Mouse (Mus musculus) thymus, postnatal 10 days (tissue): ENCODE measurements around the gene Brd3.
"Not testable (repeated sequence)": the region's sequence is repeated elsewhere in the genome, so short reads cannot be mapped to it uniquely, and the experiment has no call there.

Source experiments
- DNase-seq, 2 experiments: peaks; one replicate each; pipeline ENCODE4 v3.0.0; 2021; ENCODE audit warnings: low spot score in 2 of 2

Brd3 gene

GRCm38 (mm10) chr2:27507562-27507961 lies at the start of gene Brd3:
TSS of gene Brd3 (minus strand) at chr2:27507662.
- no peak for DNase-seq

DNA sequence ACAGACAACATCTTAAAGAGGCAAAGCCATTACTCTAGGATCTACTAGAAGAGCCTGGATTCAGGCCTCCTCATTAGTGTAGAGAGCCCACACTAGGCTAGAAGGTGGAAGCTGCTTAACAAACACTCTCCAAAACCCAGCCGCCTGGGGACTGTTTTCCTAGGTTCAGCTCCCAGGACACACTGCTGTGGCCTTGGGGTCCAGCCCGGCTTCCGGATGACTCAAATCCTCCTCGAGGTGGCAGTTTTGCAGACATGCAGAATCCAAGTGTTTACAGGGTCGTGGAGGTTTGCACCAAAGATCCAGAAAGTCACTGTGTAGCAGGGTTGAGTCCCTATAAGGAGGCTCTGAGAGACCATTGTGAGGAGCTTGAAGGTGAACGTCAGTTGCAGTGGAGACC lies 49.5 kb upstream of the Brd3 start:
- DNase-seq = no peak

DNA sequence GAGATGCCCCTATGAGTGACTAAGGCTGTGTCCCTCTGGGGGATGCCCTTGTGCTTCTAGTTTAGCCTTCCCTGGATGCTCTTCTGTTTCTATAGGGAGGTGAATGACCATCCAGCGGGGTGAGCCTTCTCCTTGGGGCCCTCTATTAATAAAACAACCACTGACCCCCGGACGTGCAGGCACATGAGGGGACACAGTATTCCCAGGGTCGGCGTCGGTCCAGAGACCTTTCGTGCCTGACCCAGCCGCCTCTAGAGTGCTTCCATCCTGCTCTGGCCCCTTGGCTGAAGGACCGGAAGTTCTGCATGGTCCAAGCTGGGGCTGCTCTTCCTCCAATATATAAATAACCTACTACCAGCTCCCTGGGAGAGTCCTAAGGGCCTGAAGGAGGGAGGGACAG lies 46.8 kb upstream of the Brd3 start:
- no peak for DNase-seq

DNA sequence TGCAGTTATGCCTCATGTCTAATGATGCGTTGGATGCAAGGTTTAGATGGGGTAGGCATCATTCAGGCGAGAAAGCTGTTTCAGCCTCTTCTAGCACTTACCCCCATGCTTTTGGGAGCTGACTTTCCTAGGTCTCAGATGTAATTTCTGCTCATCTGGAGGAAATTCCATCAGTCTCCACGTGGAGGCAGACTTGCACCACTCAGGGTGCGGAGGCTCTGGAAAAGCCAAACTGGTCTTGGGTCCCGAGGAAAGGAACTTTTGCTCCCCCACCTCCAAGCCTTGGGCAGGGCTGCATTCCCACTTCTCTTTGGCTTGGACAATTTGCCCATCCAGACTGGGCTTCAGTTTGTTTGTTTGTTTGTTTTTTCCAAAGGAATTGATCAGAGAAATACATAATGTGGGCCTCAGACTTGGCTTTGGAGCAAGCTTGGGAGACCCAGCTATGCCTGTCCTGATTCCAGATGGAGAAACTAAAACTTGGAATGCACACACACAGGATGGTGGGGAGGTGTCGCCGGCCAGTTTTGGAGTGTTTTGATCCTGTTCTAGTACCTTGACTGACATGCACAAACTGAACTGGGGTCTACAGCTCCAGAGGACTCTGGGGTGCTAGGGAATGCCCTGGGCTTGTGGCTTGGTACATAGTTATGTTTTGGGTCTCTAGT lies 45.3 kb upstream of the Brd3 start:
- DNase-seq = peak; percentile 9 to 63

- no peak for DNase-seq
These were observed 41.4 kb upstream of the Brd3 start for GRCm38 (mm10) chr2:27548664-27549369.

DNA sequence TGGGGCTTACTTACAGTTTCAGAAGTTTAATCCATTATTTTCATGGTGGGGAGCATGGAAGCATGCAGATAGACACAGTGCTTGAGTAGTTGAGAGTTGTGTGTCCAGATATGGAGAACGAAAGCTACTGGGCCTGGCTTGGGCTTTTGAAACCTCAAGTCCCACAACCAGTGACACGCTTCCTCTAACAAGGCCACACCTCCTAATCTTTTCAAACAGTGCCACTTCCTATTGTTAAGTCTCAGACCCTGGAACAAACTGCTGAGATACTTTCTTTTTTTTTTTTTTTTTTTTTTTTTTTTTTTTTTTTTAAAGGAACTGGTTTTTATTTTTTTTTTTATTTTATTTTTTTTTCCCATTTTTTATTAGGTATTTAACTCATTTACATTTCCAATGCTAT lies 40.5 kb upstream of the Brd3 start:
- DNase-seq = no peak

DNA sequence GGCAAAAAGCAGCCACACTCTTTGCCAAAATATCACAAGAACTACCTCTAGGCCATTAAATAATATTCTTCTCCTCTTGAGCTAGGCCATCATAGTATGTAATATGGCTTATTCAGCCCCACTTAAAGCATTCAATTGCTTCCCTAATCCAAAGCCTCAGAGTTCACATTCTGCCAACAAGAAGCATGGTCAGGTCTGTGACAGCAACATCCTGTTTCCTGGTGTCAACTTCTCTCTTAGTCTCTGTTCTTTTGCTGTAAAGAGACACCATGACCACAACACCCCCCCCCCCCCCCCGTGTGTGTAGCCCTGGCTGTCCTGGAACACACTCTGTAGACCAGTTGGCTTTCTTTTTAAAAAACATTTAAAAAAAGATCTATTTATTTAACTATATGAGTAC lies 39.9 kb upstream of the Brd3 start:
- DNase-seq = no peak

DNA sequence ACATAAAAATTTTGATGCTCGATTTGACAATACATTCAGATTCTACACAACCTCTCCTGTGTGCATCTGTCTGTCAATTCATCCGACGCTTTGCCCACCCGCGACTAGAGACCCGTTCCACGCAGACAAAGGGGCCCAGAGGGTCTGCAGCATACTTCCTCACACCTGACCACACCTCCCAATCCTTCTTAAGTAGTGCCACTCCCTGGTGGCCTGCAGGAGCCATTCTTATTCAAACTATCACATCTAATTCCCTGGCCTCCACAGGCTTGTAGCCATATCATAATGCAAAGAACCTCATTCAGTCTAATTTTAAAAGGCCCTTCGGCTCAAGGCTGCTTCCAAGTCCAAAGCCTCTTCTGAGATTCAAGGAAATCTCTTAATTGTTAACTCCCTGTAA lies 38.6 kb upstream of the Brd3 start:
- not testable (repeated sequence) for DNase-seq

DNA sequence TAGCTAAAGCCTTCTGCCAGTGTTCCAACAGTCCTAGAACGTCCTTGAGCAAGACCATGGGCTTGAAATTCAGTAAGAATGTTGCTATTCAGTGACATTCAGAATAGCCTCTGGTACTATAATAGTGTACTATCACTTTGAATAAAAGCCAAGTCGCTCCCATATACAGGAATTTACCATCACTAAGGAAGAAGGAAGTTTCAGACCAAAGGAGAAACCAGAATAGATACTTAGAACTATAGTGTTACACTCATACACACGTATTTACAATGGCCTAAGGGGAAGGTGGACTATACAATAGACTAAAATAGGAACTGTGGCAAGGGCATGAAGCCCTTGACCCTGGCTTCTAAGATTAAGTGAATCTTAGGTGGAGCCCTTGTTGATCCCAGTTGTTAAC lies 38.1 kb upstream of the Brd3 start:
- not testable (repeated sequence) for DNase-seq

GRCm38 (mm10) chr2:27544613-27545012 lies 37.2 kb upstream of the Brd3 start:
- no peak for DNase-seq

GRCm38 (mm10) chr2:27541225-27541624 lies 33.8 kb upstream of the Brd3 start:
- DNase-seq = no peak

- peak in 1 of 2 experiments; percentile 4 for DNase-seq
These were observed 33.0 kb upstream of the Brd3 start for GRCm38 (mm10) chr2:27540515-27540836.

DNA sequence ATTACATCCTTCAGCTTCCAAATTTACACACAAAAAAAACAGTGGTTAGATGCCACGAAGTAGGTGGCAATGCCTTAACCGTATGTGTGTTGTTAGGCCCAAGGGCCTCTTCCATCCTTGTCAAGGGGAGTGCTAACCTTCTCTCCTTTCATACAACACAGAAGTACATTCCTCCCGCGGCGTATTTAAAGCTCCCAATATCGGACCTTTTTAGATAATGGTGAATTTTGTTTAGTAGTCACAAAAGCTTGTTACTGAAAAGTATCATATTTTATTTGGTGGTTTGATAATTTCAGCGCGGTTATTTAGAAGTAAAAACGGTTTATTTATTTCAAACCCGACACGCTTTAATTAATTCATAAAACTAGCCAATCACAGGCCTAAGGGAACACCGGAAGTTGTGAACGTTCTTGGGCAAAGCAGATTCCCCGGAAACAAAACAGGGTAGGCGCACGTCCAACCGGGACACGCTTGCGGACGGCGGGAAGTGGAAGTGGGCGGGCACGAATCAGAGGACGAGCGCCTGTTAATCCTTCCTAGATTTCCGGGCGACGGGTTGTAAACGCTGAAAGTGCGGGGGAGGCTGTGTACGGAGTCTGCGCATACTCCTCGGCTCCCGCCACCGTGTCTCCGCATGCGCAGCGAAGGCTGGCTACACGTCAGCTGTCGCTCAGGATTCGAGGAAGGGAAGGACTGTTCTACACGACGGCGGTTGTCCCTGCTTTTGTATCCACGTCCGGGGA lies 32.5 kb upstream of the Brd3 start:
- peak; percentile 85 to 91 for DNase-seq

DNA sequence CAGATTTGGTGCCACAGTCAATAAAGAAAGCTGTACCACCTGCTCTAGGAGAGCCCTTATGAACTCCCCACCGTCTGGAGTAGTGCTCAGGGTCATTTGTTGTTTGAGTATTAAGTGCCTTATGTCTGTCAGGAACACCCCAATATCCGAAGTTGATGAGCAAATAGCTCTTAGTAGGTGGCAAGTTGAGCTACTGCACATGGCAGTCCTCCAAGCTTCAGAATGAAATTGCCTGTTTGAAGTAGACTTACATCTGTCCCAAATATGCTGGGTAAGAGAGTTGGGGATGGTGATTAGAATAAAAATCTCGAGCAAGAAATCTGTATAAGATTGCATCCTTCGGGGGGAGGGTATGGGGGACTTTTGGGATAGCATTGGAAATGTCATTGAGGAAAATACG lies 31.9 kb upstream of the Brd3 start:
- no peak for DNase-seq

DNA sequence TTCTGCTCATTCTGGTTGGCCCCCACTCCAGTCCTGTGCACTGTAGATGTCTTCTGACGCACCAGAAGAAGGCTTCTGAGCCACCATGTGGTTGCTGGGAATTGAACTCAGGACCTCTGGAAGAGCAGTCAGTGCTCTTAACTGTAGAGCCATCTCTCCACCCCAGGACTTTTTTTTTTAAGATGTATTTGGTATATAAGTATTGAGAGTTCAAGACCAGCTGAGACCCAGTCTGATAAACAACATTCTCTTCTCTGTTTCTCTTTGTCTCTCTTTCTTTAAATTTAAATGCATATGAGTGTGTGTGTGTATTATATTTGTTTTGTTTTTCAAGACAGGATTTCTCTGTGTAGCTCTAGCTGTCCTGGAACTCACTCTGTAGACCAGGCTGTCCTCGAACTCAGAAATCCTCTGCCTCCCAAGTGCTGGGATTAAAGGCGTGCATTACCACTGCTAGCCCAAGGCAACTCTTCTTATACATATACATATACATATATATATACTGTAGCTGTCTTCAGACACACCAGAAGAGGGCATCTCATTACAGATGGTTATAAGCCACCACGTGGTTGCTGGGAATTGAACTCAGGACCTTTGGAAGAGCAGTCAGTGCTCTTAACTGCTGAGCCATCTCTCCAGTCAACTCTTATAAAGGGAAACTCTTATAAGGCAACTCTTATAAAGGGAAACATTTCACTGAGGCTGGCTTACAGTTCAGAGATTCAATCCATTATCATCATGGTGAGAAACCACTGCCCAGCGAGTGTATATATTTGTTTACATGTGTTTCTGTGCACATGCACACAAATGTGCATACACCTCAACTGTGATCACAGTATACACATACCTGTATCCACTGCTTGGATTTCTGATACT lies 31.2 kb upstream of the Brd3 start:
- DNase-seq = not testable (repeated sequence)

DNA sequence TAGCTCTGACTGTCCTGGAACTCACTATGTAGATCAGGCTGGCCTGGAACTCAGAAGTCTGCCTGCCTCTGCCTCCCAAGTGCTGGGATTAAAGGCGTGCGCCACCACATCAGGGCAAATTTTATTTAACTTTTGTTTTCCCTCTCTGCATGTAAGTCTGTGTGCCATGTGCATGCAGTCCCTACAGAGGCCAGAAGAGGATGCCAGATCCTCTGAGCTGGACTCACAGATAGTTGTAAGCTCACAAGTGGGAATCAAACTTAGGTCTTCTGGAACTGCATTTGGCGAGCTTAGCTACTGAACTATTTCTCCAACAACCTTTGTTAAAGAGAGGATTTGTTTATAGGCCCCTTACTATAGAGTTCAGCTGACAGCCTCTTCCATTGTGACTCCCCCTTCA lies 10.8 kb upstream of the Brd3 start:
- no peak for DNase-seq

- no peak for DNase-seq
These were observed 8.8 kb upstream of the Brd3 start for GRCm38 (mm10) chr2:27516289-27516688.

GRCm38 (mm10) chr2:27515341-27516166 lies 8.1 kb upstream of the Brd3 start:
- DNase-seq = peak; percentile 19 to 23

DNA sequence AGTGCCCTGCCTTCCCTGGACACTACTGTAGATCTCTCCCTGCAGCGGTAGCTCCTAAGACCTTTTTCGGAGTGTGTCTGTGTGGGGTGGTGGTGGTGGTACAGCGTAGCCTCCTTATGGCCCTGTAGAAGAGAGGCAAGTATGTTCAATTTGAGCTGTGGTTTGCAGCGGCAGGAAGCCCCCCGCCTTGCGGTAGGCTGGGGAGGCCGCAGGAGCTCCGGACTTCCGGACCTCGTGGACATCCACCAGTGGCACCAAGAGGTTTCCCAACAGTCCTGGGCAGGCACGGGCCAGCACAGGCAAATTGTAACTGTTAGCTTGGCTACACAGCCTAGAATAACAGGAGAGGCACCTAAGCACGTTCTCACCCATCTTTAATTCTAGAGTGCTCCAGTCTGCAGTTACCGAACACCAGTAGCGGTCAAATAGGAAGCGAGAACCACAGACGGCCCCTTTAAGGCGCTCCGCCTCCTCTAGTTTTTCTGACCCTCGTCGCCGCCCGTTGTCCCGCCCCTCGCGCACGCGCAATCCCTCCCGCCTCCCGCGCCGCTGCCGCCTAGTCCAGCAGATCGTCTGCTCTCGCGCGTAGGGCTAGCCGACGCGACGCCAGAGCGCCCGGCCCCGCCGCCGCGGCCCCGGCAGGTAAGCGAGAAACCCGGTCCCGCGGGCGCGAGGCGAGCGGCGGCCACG lies 7.3 kb upstream of the Brd3 start, which contains the start of gene Wdr5:
Wdr5 (plus strand) TSS at position 519 of the 690 bp plus-strand sequence.
- DNase-seq = peak; percentile 95 to 99

DNA sequence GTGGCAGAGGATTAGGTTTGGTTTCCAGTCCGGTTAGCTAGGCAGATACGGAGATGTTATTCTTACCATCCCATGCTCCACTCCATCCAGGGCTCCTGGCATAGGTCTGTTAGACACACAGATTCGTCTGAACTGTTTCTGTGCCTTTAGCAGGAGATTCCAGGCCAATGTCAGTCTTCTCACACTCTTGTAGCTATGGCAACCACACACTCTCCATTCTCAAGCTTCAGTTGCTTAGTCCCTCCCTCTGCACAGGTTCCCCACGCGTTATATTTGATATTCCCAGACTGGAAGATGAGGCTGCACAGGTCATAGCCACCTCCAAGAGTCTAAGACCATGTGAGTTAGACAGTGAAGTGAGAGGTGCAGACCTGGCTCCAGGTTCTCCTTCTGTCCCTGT lies 6.4 kb upstream of the Brd3 start:
- no peak for DNase-seq
